Mouse (Mus musculus) heart, postnatal 10 days (tissue): ENCODE results near the gene Nt5c3. TPM values are rescaled to one million over a fixed set of nuclear protein-coding genes. Genes with fewer than 3 reads are reported as not detected.
"Not testable (repeated sequence)": the region's sequence is repeated elsewhere in the genome, so short reads cannot be mapped to it uniquely, and the experiment has no call there.

ENCODE experiments used
- DNase-seq, 2 experiments: peaks; one replicate each; pipeline ENCODE4 v3.0.0; 2021
- intact Hi-C: fragments of 180-260 bp; cut with DNase I; formaldehyde crosslinking; loops from one replicate; pipeline ENCODE4 v1.15.1; 2025
- total RNA-seq, 2 experiments: library from RNA; stranded (reverse); gene quantifications; 2 replicates each; pipeline ENCODE4 v1.2.3; 2021

Nt5c3 gene
- total RNA-seq, 2 experiments from 2014 or later = 55.7 to 70.7 TPM

- DNase-seq = no peak
- intact Hi-C loops = loop anchor here (5.0 kb wide), 1 partner anchor 34 kb away; no protein-coding TSS in a partner anchor
These were observed 17.4 kb downstream of the Nt5c3 start for GRCm38 (mm10) chr6:56906121-56906846.

- intact Hi-C loops = loop anchor here (5.0 kb wide), 1 partner anchor 33 kb away; no protein-coding TSS in a partner anchor
- no peak for DNase-seq
These were observed 18.2 kb downstream of the Nt5c3 start for GRCm38 (mm10) chr6:56905486-56905885.

- intact Hi-C loops = loop anchor here (5.0 kb wide), 1 partner anchor 33 kb away; no protein-coding TSS in a partner anchor
- DNase-seq = no peak
These were observed 18.8 kb downstream of the Nt5c3 start for GRCm38 (mm10) chr6:56904982-56905381.

GRCm38 (mm10) chr6:56904330-56904729, 19.4 kb downstream of the Nt5c3 start:
- intact Hi-C loops = no loop called here
- DNase-seq = no peak

- DNase-seq = no peak
- intact Hi-C loops = no loop called here
These were observed 19.9 kb downstream of the Nt5c3 start for GRCm38 (mm10) chr6:56903831-56904230.

DNA sequence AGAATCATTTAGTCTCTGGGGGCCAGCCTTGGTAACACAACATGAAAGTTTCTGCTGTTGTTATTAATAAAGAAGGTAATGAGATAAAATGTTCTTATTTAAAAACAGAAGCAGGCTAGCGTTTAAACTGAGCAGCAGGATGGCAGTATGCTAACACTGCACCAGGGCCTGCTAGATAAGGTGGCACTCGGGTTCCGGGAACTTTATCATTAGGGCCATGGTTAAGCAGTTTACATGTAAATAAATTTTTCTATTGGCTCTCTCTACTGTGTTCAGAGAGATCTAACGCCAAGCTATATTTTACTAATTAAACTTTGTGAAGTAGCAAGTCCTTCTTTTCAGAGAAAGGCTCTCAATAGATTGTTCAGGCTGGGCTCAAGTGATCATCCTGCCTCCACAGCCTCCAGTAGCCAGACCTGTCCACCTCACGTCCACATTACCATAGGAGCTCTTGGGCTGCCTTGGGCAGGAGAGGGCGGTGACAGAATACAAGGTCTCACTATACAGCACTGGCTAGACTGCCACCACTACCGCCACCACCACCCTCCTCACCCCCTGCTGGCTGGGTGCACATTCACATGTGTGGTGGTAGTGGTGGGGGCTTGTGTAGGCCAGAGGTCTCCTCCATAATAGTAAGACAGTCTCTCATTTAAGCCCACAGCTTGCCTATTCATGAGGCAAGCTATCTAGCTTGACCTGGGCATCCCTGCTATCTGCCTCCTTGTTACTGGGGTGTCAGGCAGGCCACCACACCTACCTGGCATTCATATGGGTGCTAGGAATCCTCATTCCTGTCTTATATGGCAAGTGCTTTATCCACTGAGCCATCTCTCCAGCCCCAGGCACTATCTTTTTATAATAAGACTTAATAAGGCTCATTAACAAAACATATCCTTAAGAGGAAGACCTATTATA, 20.9 kb downstream of the Nt5c3 start:
- DNase-seq = no peak
- intact Hi-C loops = no loop called here

GRCm38 (mm10) chr6:56901824-56902386, 21.8 kb downstream of the Nt5c3 start:
- intact Hi-C loops = no loop called here
- DNase-seq = peak; percentile 59 to 75

DNA sequence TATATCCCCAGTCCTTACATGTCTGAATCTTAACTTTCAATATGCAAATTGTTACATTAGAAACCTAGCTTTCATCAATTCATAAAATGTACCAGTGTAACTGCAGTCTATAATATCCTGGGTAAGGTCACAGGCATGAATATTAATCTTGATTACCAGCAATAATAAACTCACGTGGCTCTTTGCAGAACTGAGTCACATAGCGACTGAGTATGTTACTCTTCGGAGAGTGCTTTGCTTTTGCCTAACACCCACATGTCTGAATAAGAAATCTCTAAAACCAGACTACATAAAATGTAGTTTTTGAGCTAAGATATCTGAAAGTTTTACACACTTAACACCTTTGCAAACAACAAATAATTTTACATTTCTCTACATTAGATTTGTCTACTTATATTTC, 22.4 kb downstream of the Nt5c3 start:
- no peak for DNase-seq
- intact Hi-C loops = no loop called here

GRCm38 (mm10) chr6:56899601-56900000, 24.1 kb downstream of the Nt5c3 start:
- DNase-seq = peak; percentile 39 to 59
- intact Hi-C loops = no loop called here

DNA sequence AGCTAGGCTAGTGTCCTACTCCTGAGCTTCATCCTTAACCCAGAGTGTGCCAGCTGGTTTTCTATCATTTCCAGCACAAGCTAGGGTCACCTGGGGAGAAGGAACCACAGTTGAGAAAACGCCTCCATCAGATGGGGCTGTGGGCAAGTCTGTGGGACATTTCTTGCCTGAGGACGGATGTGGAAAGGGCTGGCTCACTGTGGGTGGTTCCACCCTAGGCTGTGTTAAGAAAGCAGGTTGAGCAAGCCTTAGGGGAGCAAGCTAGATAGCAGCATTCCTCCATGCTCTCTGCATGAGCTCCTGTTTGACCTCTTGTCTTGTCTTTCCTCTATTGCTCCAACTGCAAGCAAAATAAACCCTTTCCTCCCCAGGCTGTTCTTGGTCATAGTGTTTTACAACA, 33.0 kb downstream of the Nt5c3 start:
- DNase-seq = no peak
- intact Hi-C loops = no loop called here

DNA sequence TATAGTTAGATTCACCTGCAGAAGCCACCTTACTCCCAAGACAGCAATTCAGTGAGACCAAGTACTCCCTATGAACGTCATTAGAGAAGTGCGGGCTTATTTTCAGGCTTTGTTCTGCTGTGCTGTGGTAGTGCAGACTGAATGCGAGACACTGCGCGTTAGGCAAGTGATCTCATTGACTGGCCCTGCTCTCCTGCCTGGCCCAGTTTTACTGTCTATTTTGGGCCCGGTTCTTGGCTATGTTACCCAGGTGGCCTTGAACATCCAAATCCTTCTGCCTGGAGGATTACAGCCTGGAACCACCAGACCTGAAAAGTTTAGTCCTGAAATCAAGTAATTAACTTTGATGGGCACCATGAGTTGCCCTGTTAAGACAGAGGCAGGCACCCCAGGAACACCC, 35.2 kb downstream of the Nt5c3 start:
- DNase-seq = peak in 1 of 2 experiments; percentile 59
- intact Hi-C loops = no loop called here

DNA sequence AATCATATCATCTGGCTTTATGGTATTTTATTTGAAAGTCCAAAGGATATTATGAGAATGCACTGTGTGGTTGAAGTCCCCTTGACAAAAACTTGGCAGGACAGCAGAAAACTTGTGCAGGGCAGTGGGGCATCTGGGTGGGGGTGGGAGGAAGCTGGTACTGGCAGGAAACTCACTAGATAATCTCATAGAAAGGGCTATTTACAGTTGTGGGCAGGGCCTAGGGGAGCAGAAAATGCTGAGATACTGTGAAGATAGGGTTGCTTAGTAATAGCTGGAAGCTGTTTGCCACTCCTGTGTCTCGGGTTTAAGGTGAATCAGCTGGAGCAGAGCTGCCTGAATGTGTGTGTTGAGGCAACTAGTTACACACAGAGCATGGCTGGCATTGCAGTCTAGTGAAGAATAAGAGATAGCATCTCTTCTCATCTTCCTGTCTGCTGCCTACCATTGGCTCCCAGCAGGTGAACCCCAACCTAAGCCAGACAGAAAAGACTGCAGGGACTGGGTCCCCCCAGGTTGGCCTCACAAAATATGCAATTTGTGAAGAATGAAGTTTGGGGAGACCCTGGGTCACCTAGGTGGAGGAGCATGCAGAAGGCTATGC, 44.3 kb downstream of the Nt5c3 start:
- intact Hi-C loops = no loop called here
- peak in 1 of 2 experiments; percentile 36 for DNase-seq

DNA sequence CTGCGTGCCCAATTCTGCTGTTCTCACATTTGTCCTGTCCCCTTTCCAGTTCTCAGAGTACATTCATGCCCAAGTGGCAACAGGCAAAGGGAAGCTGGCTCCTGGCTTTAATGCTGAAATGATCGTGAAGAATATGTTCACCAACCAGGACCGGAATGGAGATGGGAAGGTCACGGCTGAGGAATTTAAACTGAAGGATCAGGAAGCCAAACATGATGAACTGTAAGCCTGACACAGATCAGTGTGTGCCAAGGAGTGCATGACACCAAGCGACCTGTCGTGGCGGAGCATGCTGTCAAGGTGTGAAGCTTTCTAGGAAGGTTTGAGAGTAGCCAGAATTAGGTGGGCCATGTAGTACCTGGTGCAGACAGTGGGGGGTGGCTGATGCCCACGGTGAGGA, 45.7 kb downstream of the Nt5c3 start:
- intact Hi-C loops = no loop called here
- DNase-seq = no peak

- no peak for DNase-seq
- intact Hi-C loops = no loop called here
These were observed 46.9 kb downstream of the Nt5c3 start for GRCm38 (mm10) chr6:56876870-56877269.

GRCm38 (mm10) chr6:56870027-56870426, 53.7 kb downstream of the Nt5c3 start:
- intact Hi-C loops = loop anchor here (5.0 kb wide), 1 partner anchor 37 kb away; no protein-coding TSS in a partner anchor
- DNase-seq = no peak

- intact Hi-C loops = no loop called here
- no peak for DNase-seq
These were observed 55.2 kb downstream of the Nt5c3 start for GRCm38 (mm10) chr6:56868565-56868964.

DNA sequence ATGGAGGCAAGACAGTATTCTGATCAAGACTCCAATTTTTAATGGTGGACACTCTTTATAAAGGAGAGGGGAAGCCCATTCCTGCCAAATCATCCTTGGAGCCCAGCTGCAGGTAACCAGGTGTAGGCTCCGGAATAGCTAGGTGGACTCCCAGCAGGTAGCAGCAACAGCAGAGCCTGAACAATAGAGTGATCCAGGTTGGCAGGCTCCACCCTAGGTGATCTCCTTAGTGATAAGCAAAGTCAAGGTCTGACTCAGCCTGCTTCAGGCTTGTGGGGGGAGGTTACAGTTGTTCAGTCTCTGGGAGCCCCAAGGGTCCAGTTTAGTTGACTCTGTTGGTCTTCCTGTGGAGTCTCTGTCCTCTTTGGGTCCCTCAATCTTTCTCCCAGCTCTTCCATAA, 56.8 kb downstream of the Nt5c3 start:
- intact Hi-C loops, DNase-seq: not testable (repeated sequence)

GRCm38 (mm10) chr6:56860205-56860848, 63.4 kb downstream of the Nt5c3 start:
- DNase-seq = no peak
- intact Hi-C loops = no loop called here

DNA sequence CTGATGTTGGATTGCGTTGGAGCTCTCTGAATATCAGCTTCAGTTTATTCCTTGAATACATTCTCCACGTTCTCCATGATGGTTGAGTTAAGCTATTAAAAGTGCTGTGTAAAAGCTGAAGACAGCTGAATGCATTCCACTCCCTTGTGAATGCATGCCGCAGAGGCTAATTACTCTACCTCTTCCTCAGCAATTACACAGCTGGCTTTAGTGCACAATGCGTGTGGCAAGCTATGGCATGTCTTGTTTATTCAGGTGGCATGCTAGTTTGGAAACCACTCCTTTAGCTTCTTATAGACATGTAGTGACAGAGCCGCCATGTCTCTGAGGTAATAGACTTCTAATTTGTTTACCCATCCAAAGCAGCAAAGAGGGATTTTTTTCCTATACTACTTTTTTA, 67.0 kb downstream of the Nt5c3 start:
- intact Hi-C loops = no loop called here
- DNase-seq = no peak

DNA sequence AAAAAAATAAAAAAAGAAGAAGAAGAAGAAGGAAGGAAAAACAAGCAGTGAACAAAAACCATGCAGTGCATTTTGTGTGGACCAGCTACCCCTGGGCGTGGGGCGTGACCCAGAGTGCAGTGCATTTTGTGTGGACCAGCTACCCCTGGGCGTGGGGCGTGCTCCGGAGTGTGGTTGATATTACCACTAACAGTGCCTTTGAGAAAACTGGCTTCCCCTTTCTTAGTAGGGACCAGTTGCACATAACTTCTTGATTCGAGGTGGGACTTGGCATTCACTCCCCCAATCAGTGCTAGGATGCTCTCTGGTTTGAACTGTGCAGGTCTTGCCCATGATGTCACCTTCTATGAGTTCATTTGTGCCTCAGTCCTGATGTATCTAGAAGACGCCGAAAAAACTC, 68.9 kb downstream of the Nt5c3 start:
- intact Hi-C loops = no loop called here
- DNase-seq = no peak
